Comparison of ENCODE assay signal across 12 mouse cellular contexts in the genomic region with DNA sequence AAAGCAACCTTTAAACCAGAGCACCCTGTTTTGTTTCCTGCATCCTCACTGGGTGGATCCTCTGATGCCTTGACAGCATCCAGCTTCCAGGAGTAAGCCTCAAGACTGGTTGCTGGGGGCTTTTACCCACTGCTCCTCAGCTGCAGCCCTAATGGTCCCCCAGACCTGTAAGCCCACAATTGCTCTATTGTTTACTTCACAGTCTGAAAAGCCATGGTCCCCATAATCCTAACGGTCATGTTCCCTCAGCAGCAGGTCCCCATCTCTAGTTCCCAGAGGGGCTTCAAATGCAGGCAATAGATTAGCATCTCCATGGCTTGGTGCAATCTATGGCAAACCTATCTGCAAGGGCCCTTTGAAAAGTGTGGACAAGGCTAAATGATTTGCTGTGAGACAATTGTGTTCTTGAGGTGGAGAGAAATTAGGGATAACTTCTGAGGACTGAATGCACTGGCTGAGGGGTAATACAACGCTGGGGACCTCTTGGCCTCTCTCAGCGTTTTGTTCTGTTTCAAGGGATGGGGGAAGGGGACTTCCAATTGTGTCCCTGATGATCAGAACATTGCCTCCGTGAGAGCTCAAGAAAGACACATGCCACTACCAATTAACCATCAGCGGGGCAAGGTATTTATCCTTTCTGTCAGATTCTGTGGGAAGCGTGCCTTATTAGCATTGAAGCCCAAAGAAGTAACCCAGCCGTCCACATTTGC.
DNase-seq lines count a peak whose midpoint lies in the region; ATAC-seq lines count a peak whose summit lies in the region.
"Had no signal": no experiment of that assay in that cellular context is flagged by ENCODE, and none has a peak within 500 bp of the region (broad histone marks: within the 10 kb centered on the region; RNA-seq: fewer than 3 reads in every experiment).

No protein-coding gene starts in this region.

- H3K4me1 ChIP-seq in heart, embryonic 10.5 days, result peaks cover 30% of the 10 kb centered on the region
- peaks cover 15% of the 10 kb centered on the region; the same call in 1 of the 2 replicates for H3K4me1 ChIP-seq in lung, embryonic 16.5 days (replicated peaks; ENCODE audit: control insufficient read depth, insufficient read depth, low read length)

- ATAC-seq in lung, embryonic 16.5 days (ENCODE audit: low read depth), result no peak
- ATAC-seq in erythroid progenitor cell, adult 5-6 weeks (replicated peaks; ENCODE audit: low FRiP score, poor library complexity, severe bottlenecking), result 0 out of 2 replicates have a peak, but pooled peaks have one; percentile 6
- ATAC-seq: inflammation-experienced regulatory T-cells, adult 6 months had no signal

- DNase-seq in heart, embryonic 10.5 days (ENCODE audit: low spot score), result peak; percentile 51
- DNase-seq in heart, postnatal 10 days, result no peak
- DNase-seq in lung, postnatal 14 days, result no peak
- DNase-seq in embryo, embryonic 10.5 days (ENCODE audit: low spot score), result peak; percentile 70
- DNase-seq in lung, postnatal 36 days, result no peak
- DNase-seq: liver; right cerebral cortex, postnatal 25 days had no signal

- H3K4me3 ChIP-seq in heart, embryonic 10.5 days, result no peak overlapping the region
- no peak overlapping the region for H3K4me3 ChIP-seq in lung, embryonic 16.5 days (ENCODE audit: low read length)
- H3K4me3 ChIP-seq: kidney, embryonic 15.5 days; lung, embryonic 15.5 days had no signal

- H3K9ac ChIP-seq in lung, embryonic 16.5 days (ENCODE audit: low read length), result no peak overlapping the region
- H3K9ac ChIP-seq: kidney, embryonic 15.5 days; lung, embryonic 15.5 days had no signal

- no peaks in the 10 kb centered on the region for H3K9me3 ChIP-seq in heart, embryonic 10.5 days
- no peaks in the 10 kb centered on the region for H3K9me3 ChIP-seq in lung, embryonic 16.5 days (ENCODE audit: control insufficient read depth, low read length)
- H3K9me3 ChIP-seq: kidney, embryonic 15.5 days; lung, embryonic 15.5 days had no signal

- WGBS in heart, embryonic 10.5 days, result 58% methylated on average over 7 of the region's 7 CpGs
- 64% methylated on average over 7 of the region's 7 CpGs for WGBS in lung, embryonic 16.5 days

- intact Hi-C loops in heart, postnatal 10 days (cut with DNase I), result loop anchor here (2.0 to 5.0 kb wide), 3 partner anchors 17 to 339 kb away; a partner anchor contains a TSS

- no peak overlapping the region for H3K27ac ChIP-seq in heart, embryonic 10.5 days
- H3K27ac ChIP-seq in lung, embryonic 16.5 days (ENCODE audit: low read length), result peak overlapping the region; percentile 36; the same call in 1 of the 2 replicates
- H3K27ac ChIP-seq: kidney, embryonic 15.5 days; lung, embryonic 15.5 days had no signal

- H3K4me2 ChIP-seq in lung, embryonic 16.5 days (ENCODE audit: low read depth, low read length), result no peak overlapping the region
- H3K4me2 ChIP-seq: kidney, embryonic 15.5 days; lung, embryonic 15.5 days had no signal

- H3K36me3 ChIP-seq in heart, embryonic 10.5 days, result no peaks in the 10 kb centered on the region
- no peaks in the 10 kb centered on the region for H3K36me3 ChIP-seq in lung, embryonic 16.5 days (ENCODE audit: control insufficient read depth, insufficient read depth, low read length)
- H3K36me3 ChIP-seq: kidney, embryonic 15.5 days; lung, embryonic 15.5 days had no signal

- H3K27me3 ChIP-seq in heart, embryonic 10.5 days (ENCODE audit: insufficient read depth, poor library complexity, severe bottlenecking), result peaks cover 6% of the 10 kb centered on the region; the same call in 1 of the 2 replicates
- H3K27me3 ChIP-seq in lung, embryonic 16.5 days (ENCODE audit: control insufficient read depth, insufficient read depth, low read depth, low read length), result no peaks in the 10 kb centered on the region
- H3K27me3 ChIP-seq: kidney, embryonic 15.5 days; lung, embryonic 15.5 days had no signal

Comparison
In these comparisons a context has a peak if more than half of its experiments do, and no peak if none do; other contexts are left out.
1. DNase-seq: peak in heart, embryonic 10.5 days (single experiment) and embryo, embryonic 10.5 days (single experiment); none in heart, postnatal 10 days (0 of 2), lung, postnatal 14 days (single experiment) and lung, postnatal 36 days (single experiment).